Comparison of ENCODE assay signal across 8 mouse cellular contexts in the genomic region with DNA sequence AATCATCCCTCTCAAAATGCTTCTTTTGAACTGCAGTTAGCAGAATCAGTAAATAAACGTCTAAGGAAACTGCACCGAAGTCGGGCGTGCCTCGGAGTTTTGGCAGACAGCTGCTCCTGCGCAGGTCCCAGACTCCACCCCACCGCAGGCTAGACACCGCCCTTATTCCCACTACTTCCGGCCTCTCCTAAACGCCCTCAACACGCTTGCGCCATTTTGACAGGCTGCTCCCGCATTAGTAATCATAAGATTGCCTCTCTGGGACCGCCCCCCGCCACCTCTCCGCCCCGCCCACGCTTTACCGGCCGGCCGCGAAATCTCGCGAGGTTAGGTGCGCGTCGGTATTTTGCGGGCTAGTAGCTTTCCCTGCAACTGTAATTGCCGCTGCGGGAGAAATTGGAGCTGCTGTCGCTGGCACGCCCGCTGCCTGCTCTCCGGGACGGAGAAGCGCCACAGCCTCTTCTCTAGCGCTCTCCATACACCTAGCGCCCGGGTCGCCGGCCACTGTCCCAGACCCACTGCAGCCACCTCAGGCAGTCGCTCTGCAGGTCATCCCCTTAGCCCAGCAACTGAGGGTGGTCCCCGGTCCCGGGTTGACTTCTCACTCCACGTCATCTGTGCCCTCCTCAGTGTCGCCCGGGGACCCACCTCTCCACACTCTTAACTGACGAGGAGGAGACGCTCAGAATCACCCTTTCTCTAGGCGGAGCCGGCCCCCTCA. TPM values are rescaled to one million over a fixed set of nuclear protein-coding genes. Genes with fewer than 3 reads are reported as not detected.
A peak's percentile ranks its signal among the peaks of the same experiment; 100 is the strongest.
DNase-seq lines count a peak whose midpoint lies in the region; ATAC-seq and TF ChIP-seq lines count a peak whose summit lies in the region.

Gene Wdr44, plus strand, starts transcription at position 330 of the 721 bp plus-strand sequence.

- H3K4me1 ChIP-seq in heart, embryonic 12.5 days (replicated peaks), result no peaks in the 10 kb centered on the region
- no peaks in the 10 kb centered on the region for H3K4me1 ChIP-seq in kidney, postnatal 0 days (replicated peaks; ENCODE audit: insufficient read depth, low read length)
- H3K4me1 ChIP-seq in liver, embryonic 11.5 days (replicated peaks; ENCODE audit: control insufficient read depth, insufficient read depth, low read length), result no peaks in the 10 kb centered on the region
- no peaks in the 10 kb centered on the region for H3K4me1 ChIP-seq in stomach, embryonic 14.5 days (ENCODE audit: control insufficient read depth, insufficient read depth, low read length)

- 7% methylated on average over 51 of the region's 51 CpGs for WGBS in heart, embryonic 12.5 days
- 16% methylated on average over 51 of the region's 51 CpGs for WGBS in kidney, postnatal 0 days
- WGBS in liver, embryonic 11.5 days, result 6% methylated on average over 50 of the region's 51 CpGs
- WGBS in stomach, embryonic 14.5 days, result 10% methylated on average over 51 of the region's 51 CpGs

- H3K4me3 ChIP-seq in heart, embryonic 12.5 days, result peak within 1 kb of the TSS; percentile 57
- H3K4me3 ChIP-seq in kidney, postnatal 0 days (replicated peaks; ENCODE audit: low read depth, low read length), result peak within 1 kb of the TSS; percentile 59
- peak within 1 kb of the TSS; percentile 66 for H3K4me3 ChIP-seq in liver, embryonic 11.5 days (ENCODE audit: low read depth, low read length)
- peak within 1 kb of the TSS; percentile 50 for H3K4me3 ChIP-seq in stomach, embryonic 14.5 days (ENCODE audit: low read depth, low read length)

- H3K27ac ChIP-seq in heart, embryonic 12.5 days (ENCODE audit: poor library complexity, severe bottlenecking), result peak within 1 kb of the TSS; percentile 84
- H3K27ac ChIP-seq in kidney, postnatal 0 days, result peak within 1 kb of the TSS; percentile 86
- peak within 1 kb of the TSS; percentile 90 for H3K27ac ChIP-seq in liver, embryonic 11.5 days (ENCODE audit: low read depth, low read length)
- peak within 1 kb of the TSS; percentile 69; the same call in 1 of the 2 replicates for H3K27ac ChIP-seq in stomach, embryonic 14.5 days (ENCODE audit: low read length)

- H3K36me3 ChIP-seq in heart, embryonic 12.5 days, result no peaks in the 10 kb centered on the region
- H3K36me3 ChIP-seq in kidney, postnatal 0 days (ENCODE audit: insufficient read depth, low read length), result no peaks in the 10 kb centered on the region
- H3K36me3 ChIP-seq in liver, embryonic 11.5 days (ENCODE audit: control insufficient read depth, insufficient read depth, low read length), result no peaks in the 10 kb centered on the region
- H3K36me3 ChIP-seq in stomach, embryonic 14.5 days (ENCODE audit: control insufficient read depth, insufficient read depth, low read length), result no peaks in the 10 kb centered on the region

- ATAC-seq in erythroid progenitor cell, adult 5-6 weeks (replicated peaks; ENCODE audit: low FRiP score, poor library complexity, severe bottlenecking), result peak; percentile 96
- peak; percentile 99 for ATAC-seq in heart, embryonic 12.5 days (ENCODE audit: insufficient number of reproducible peaks, low FRiP score)
- peak; percentile 100 for ATAC-seq in kidney, postnatal 0 days (replicated peaks; ENCODE audit: low FRiP score, low read depth)
- peak; percentile 98 for ATAC-seq in liver, embryonic 11.5 days (replicated peaks; ENCODE audit: low FRiP score)
- ATAC-seq in stomach, embryonic 14.5 days (ENCODE audit: insufficient number of reproducible peaks, insufficient read depth, low FRiP score, low read depth), result peak; percentile 100

- H3K27me3 ChIP-seq in heart, embryonic 12.5 days (replicated peaks), result 0 out of 2 replicates have a peak, but pooled peaks cover 4% of the 10 kb centered on the region
- no peaks in the 10 kb centered on the region for H3K27me3 ChIP-seq in kidney, postnatal 0 days (ENCODE audit: insufficient read depth, low read length)
- H3K27me3 ChIP-seq in liver, embryonic 11.5 days (replicated peaks; ENCODE audit: control insufficient read depth, insufficient read depth, low read length), result no peaks in the 10 kb centered on the region
- H3K27me3 ChIP-seq in stomach, embryonic 14.5 days (ENCODE audit: control insufficient read depth, insufficient read depth, low read length), result no peaks in the 10 kb centered on the region

- DNase-seq in CD4-positive helper T cell, adult 2 months (ENCODE audit: low read depth, low spot score), result peak; percentile 95
- DNase-seq in brain, embryonic 18.5 days (ENCODE audit: low read depth, low spot score), result peak; percentile 81
- DNase-seq in kidney, postnatal 0 days (ENCODE audit: low spot score), result peak; percentile 95
- DNase-seq in liver, embryonic 11.5 days (ENCODE audit: low spot score), result peak; percentile 82
- peak; percentile 95 for DNase-seq in naive thymus-derived CD4-positive, alpha-beta T cell, adult 2 months (ENCODE audit: low read depth)

- no peak for TF ChIP-seq CTCF in kidney, postnatal 0 days (IDR thresholded peaks at IDR 0.05; ENCODE audit: low read depth)

- peak within 1 kb of the TSS; percentile 69 for H3K4me2 ChIP-seq in heart, embryonic 12.5 days
- H3K4me2 ChIP-seq in kidney, postnatal 0 days (ENCODE audit: low read length), result peak within 1 kb of the TSS; percentile 59
- peak within 1 kb of the TSS; percentile 63 for H3K4me2 ChIP-seq in liver, embryonic 11.5 days
- peak within 1 kb of the TSS; percentile 43 for H3K4me2 ChIP-seq in stomach, embryonic 14.5 days (replicated peaks; ENCODE audit: low read depth, low read length)

- no peaks in the 10 kb centered on the region for H3K9me3 ChIP-seq in heart, embryonic 12.5 days (replicated peaks)
- no peaks in the 10 kb centered on the region for H3K9me3 ChIP-seq in kidney, postnatal 0 days (replicated peaks; ENCODE audit: low read length)
- H3K9me3 ChIP-seq in liver, embryonic 11.5 days (ENCODE audit: control insufficient read depth, low read length), result no peaks in the 10 kb centered on the region
- no peaks in the 10 kb centered on the region for H3K9me3 ChIP-seq in stomach, embryonic 14.5 days (ENCODE audit: control insufficient read depth, low read depth, low read length)

- H3K9ac ChIP-seq in heart, embryonic 12.5 days, result peak within 1 kb of the TSS; percentile 69
- peak within 1 kb of the TSS; percentile 67 for H3K9ac ChIP-seq in kidney, postnatal 0 days (ENCODE audit: low read depth, low read length)
- H3K9ac ChIP-seq in liver, embryonic 11.5 days (ENCODE audit: low read depth, low read length), result peak within 1 kb of the TSS; percentile 67
- H3K9ac ChIP-seq in stomach, embryonic 14.5 days (replicated peaks; ENCODE audit: low read depth, low read length), result peak within 1 kb of the TSS; percentile 46; the same call in 1 of the 2 replicates

RNA-seq across cellular contexts. Expression of gene Wdr44, which starts in this region (rescaled TPM):
- 91.9 and 97.3 TPM in 2 replicates for total RNA-seq in erythroid progenitor cell, adult 5-6 weeks (2015; ENCODE audit: low replicate concordance)
- 66.7 and 74.8 TPM in 2 replicates for total RNA-seq in erythroid progenitor cell, adult 5-6 weeks (2017; ENCODE audit: low replicate concordance)
- polyA plus RNA-seq in heart, embryonic 12.5 days (2016; fragmentation: Nextera tagmentation; extraction: Ambion mirVana), result 7.7 and 8.1 TPM in 2 replicates
- polyA plus RNA-seq in kidney, postnatal 0 days (2015; fragmentation: Nextera tagmentation; extraction: Ambion mirVana), result 6.4 and 6.9 TPM in 2 replicates
- polyA plus RNA-seq in liver, embryonic 11.5 days (2014; fragmentation: Nextera tagmentation; extraction: Ambion mirVana), result 4.8 and 6.0 TPM in 2 replicates
- 8.6 and 9.7 TPM in 2 replicates for polyA plus RNA-seq in stomach, embryonic 14.5 days (2014; fragmentation: Nextera tagmentation; extraction: Ambion mirVana)

Comparison
In these comparisons a context has a peak if more than half of its experiments do, and no peak if none do; other contexts are left out.
1. Peak in every context shown above with its lines: DNase-seq, ATAC-seq, H3K4me3 ChIP-seq and H3K27ac ChIP-seq.